In the genomic region with DNA sequence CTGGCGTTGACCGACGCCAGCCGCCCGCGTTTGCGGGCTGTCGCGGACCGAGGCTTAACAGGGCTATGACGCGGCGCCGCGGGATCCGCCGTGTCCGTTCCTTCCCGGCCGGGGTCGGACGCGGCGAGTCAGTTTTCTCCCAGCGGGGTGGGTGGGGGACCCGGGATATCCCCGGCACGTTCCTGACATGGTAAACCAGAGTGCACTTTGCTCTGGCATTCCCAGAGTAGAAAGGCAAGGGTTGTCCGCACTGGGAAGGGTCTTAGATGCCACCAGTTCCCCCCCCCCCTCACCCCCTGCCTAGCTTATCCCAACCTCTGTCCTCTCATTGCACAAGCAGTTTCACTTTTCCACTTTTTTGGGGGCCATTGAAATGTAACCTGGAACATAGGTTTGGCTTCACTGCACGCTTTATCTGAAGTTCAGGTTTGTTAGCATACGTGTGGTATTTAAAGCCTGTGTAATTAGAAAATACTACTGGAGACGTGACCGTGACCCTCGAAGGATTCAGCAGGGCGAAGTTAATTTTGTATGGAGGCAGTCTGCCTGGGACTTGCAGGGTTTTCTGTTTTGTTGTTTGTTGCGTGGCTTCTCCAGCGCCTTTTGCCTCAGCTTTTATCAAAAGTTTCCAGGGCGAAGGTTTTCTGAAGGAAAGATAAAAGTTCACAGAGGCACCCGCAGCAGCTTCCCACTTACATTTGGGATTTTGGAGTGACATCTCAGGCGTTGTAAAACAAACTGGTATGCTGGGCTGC, we compare ENCODE assay signal across 8 mouse cellular contexts. TPM values are rescaled to one million over a fixed set of nuclear protein-coding genes. Genes with fewer than 3 reads are reported as not detected.
DNase-seq lines count a peak whose midpoint lies in the region; ATAC-seq and TF ChIP-seq lines count a peak whose summit lies in the region.

No protein-coding gene starts in this region.

- WGBS in heart, embryonic 15.5 days = 8% methylated on average over 40 of the region's 40 CpGs
- 10% methylated on average over 40 of the region's 40 CpGs for WGBS in liver, embryonic 15.5 days (ENCODE audit: insufficient replicate concordance)

- no peaks in the 10 kb centered on the region for H3K9me3 ChIP-seq in E14TG2a.4 (ENCODE audit: low read length)
- no peaks in the 10 kb centered on the region for H3K9me3 ChIP-seq in heart, embryonic 15.5 days (replicated peaks)
- no peaks in the 10 kb centered on the region for H3K9me3 ChIP-seq in liver, embryonic 15.5 days (replicated peaks)

- no peak for ATAC-seq in heart, embryonic 15.5 days (replicated peaks; ENCODE audit: insufficient number of reproducible peaks, insufficient read depth, low FRiP score, low read depth)
- ATAC-seq in liver, embryonic 15.5 days (ENCODE audit: insufficient read depth) = no peak

- peak overlapping the region; percentile 74; the same call in 1 of the 2 replicates for H3K27ac ChIP-seq in heart, embryonic 15.5 days
- peak overlapping the region; percentile 62 for H3K27ac ChIP-seq in liver, embryonic 15.5 days (replicated peaks)

- H3K27me3 ChIP-seq in E14TG2a.4 (ENCODE audit: insufficient read depth, low read length) = peaks cover 24% of the 10 kb centered on the region
- peaks cover 33% of the 10 kb centered on the region for H3K27me3 ChIP-seq in heart, embryonic 15.5 days
- peaks cover 72% of the 10 kb centered on the region for H3K27me3 ChIP-seq in liver, embryonic 15.5 days

- peaks cover 58% of the 10 kb centered on the region for H3K4me1 ChIP-seq in E14TG2a.4 (replicated peaks; ENCODE audit: low read depth, low read length)
- H3K4me1 ChIP-seq in heart, embryonic 15.5 days (replicated peaks) = peaks cover 18% of the 10 kb centered on the region
- peaks cover 28% of the 10 kb centered on the region for H3K4me1 ChIP-seq in liver, embryonic 15.5 days (replicated peaks)

- peak overlapping the region; percentile 82 for H3K4me3 ChIP-seq in E14TG2a.4 (replicated peaks; ENCODE audit: low read length)
- H3K4me3 ChIP-seq in heart, embryonic 15.5 days = peak overlapping the region; percentile 59
- H3K4me3 ChIP-seq in liver, embryonic 15.5 days (replicated peaks) = peak overlapping the region; percentile 58

- H3K4me2 ChIP-seq in heart, embryonic 15.5 days = peak overlapping the region; percentile 84
- peak overlapping the region; percentile 70 for H3K4me2 ChIP-seq in liver, embryonic 15.5 days

- peak; percentile 35 for DNase-seq in embryo, embryonic 10.5 days (ENCODE audit: low spot score)
- no peak for DNase-seq in embryo, embryonic 10 days (ENCODE audit: low spot score)
- no peak for DNase-seq in cerebellum, adult 11-12 months
- DNase-seq in frontal cortex, adult 2 months (ENCODE audit: extremely low spot score in 1 of 2, low spot score in 1 of 2) = no peak
- no peak for DNase-seq in left cerebral cortex, adult 18-20 months (ENCODE audit: low spot score in 2 of 2)

- no peaks in the 10 kb centered on the region for H3K36me3 ChIP-seq in E14TG2a.4 (ENCODE audit: insufficient read depth, low read length)
- no peaks in the 10 kb centered on the region for H3K36me3 ChIP-seq in heart, embryonic 15.5 days
- H3K36me3 ChIP-seq in liver, embryonic 15.5 days (replicated peaks) = no peaks in the 10 kb centered on the region

- TF ChIP-seq CTCF in E14TG2a.4 (conservative IDR thresholded peaks at IDR 0.05; ENCODE audit: low read length) = no peak

- H3K9ac ChIP-seq in heart, embryonic 15.5 days = peak overlapping the region; percentile 45
- peak overlapping the region; percentile 43 for H3K9ac ChIP-seq in liver, embryonic 15.5 days

RNA-seq across cellular contexts. Expression of a gene that starts 0.9 kb away (rescaled TPM):
- polyA plus RNA-seq in heart, embryonic 15.5 days (2015; fragmentation: Nextera tagmentation; extraction: Ambion mirVana) = 3.8 and 3.9 TPM in 2 replicates
- 1.8 and 2.2 TPM in 2 replicates for polyA plus RNA-seq in liver, embryonic 15.5 days (2015; fragmentation: Nextera tagmentation; extraction: Ambion mirVana)
- polyA plus RNA-seq in frontal cortex, adult 2 months (2012; rRNA removed) = 9.5 and 10.0 TPM in 2 replicates
- 1 to 10 TPM; 7.5 to 7.9 TPM for total RNA-seq in left cerebral cortex, adult 18-20 months (2021)
